Mouse (Mus musculus) hindbrain, embryonic 13.5 days (tissue): Measurements from ENCODE around the gene Cstf1. TPM values are rescaled to one million over a fixed set of nuclear protein-coding genes. Genes with fewer than 3 reads are reported as not detected.

ENCODE experiments used
- ATAC-seq: fragments of 200-750 bp; cut with Nextera tagmentation; 2 replicates; pipeline ENCODE4 v1.8.0; 2017; ENCODE audit warnings: moderate TSS enrichment; ENCODE audit not compliant: low FRiP score
- H3K27ac ChIP-seq: fragments of 300-500 bp; sonication (generic); 2 replicates; pipeline ENCODE4 v1.5.1; 2015; ENCODE audit warnings: inconsistent platforms, mild to moderate bottlenecking, moderate library complexity
- H3K27me3 ChIP-seq: fragments of 300-500 bp; sonication (generic); 2 replicates; pipeline ENCODE4 v1.6.1; 2015; ENCODE audit warnings: mild to moderate bottlenecking, inconsistent platforms
- H3K36me3 ChIP-seq: fragments of 300-500 bp; sonication (generic); 2 replicates; pipeline ENCODE4 v1.6.1; 2015; ENCODE audit warnings: mild to moderate bottlenecking, inconsistent platforms
- H3K4me1 ChIP-seq: fragments of 300-500 bp; sonication (generic); replicated peaks from 2 replicates; pipeline ENCODE4 v1.6.1; 2015; ENCODE audit warnings: inconsistent platforms
- H3K4me2 ChIP-seq: fragments of 300-500 bp; sonication (generic); 2 replicates; pipeline ENCODE4 v1.6.1; 2015; ENCODE audit warnings: inconsistent platforms, mild to moderate bottlenecking, moderate library complexity
- H3K4me3 ChIP-seq: fragments of 300-500 bp; sonication (generic); 2 replicates; pipeline ENCODE4 v1.5.1; 2015; ENCODE audit warnings: mild to moderate bottlenecking, inconsistent platforms
- H3K9ac ChIP-seq: fragments of 300-500 bp; sonication (generic); 2 replicates; pipeline ENCODE4 v1.6.1; 2015; ENCODE audit warnings: mild to moderate bottlenecking, inconsistent platforms
- H3K9me3 ChIP-seq: fragments of 300-500 bp; sonication (generic); 2 replicates; pipeline ENCODE4 v1.6.1; 2016; ENCODE audit warnings: inconsistent platforms
- WGBS: fragments of 180-500 bp; shearing (Covaris S2); methylation state at CpG from one replicate; pipeline ENCODE4 v1.1.7; 2015; 5-methylcytosine and 5-hydroxymethylcytosine counted together
- polyA plus RNA-seq: library from polyadenylated mRNA; unstranded; fragments of >200 nt; fragmentation: Nextera tagmentation; extraction: Ambion mirVana; gene quantifications from 2 replicates; pipeline ENCODE4 v1.2.1, GENCODE M21; 2015

Cstf1 gene
- polyA plus RNA-seq: 25.2 and 27.1 TPM in 2 replicates

DNA sequence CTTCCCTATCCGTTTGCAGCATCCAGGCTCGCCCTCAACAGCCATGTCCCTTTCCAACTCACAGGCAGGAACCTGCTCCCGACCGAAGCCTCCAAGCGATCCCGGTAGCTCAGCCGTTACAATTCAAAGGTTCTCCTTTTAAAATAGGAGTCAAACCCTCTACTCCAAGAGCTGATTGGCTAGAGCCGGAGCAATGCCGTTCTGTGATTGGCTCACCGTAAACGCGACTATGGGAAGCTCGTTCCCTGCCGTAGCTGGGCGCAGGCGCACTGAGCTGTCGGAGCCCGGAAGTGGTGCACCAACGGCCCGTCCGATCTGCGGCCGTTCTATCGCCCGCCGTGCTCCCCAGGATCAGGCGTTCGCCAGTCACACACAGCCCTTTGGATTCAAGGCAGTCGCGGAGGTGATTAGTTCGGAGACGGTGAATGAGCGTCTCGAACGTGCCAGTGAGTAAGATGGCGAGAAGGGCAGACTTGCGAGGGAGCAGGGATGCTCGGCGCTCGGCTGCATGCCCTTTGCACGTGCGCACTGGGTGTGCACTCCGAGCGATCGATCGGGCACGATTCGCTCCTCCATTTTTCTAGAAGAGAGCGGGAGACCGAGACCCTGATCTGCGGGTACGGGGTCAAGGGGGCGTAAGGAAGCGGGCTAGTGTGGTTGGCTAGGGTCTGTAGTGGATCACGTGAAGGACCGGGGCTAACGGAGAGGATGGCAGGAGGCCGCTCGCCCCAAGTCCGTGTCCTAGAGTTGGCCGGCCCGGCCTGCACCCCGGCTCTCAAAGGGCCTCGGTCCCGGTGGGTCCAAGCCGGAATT is at the start of gene Cstf1, which contains the start of gene Aurka:
Gene Cstf1 (plus strand): TSS at position 271 of the 813 bp plus-strand sequence.
Gene Aurka (minus strand): TSS at position 125 of the 813 bp plus-strand sequence.
- peak; percentile 99 for ATAC-seq
- peak within 1 kb of the TSS; percentile 91 for H3K4me2 ChIP-seq
- under 1% methylated on average over 66 of the region's 66 CpGs for WGBS
- peaks cover 24% of the 10 kb centered on the region for H3K4me1 ChIP-seq
- peak within 1 kb of the TSS; percentile 93 for H3K9ac ChIP-seq
- no peaks in the 10 kb centered on the region for H3K27me3 ChIP-seq
- H3K9me3 ChIP-seq: no peaks in the 10 kb centered on the region
- peak within 1 kb of the TSS; percentile 85 for H3K27ac ChIP-seq
- peak within 1 kb of the TSS; percentile 97 for H3K4me3 ChIP-seq
- peaks cover 32% of the 10 kb centered on the region for H3K36me3 ChIP-seq

DNA sequence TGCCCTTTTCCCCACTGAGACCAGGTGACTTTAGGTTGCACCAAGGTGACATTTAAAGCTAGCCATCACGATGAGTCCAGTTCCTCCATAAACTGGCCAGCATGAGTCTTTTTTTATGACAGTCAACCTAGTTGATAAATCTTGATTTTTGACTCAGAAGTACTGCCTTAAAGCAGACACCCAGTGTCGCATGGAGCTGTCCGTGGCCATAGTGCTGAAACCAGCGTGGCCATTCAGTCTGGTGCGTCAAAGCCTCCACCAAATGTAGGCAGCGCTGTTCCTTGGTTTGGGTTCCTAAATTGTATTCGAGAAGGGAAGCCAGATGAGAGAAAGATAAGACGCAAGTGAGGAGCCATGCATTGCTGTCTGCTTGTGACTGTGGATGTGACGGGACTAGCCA is 49.6 kb upstream of the Cstf1 start:
- Histone ChIP-seq H3K9me3 (no peaks in the 10 kb centered on the region), H3K4me1 (peaks cover 4% of the 10 kb centered on the region; the same call in 1 of the 2 replicates), H3K9ac (no peak overlapping the region), H3K27me3 (0 out of 2 replicates have a peak, but pooled peaks cover 7% of the 10 kb centered on the region), H3K4me3 (no peak overlapping the region), H3K4me2 (no peak overlapping the region), H3K36me3 (no peaks in the 10 kb centered on the region), H3K27ac (no peak overlapping the region)
- ATAC-seq: no peak
- WGBS: 21% methylated on average over 9 of the region's 9 CpGs

DNA sequence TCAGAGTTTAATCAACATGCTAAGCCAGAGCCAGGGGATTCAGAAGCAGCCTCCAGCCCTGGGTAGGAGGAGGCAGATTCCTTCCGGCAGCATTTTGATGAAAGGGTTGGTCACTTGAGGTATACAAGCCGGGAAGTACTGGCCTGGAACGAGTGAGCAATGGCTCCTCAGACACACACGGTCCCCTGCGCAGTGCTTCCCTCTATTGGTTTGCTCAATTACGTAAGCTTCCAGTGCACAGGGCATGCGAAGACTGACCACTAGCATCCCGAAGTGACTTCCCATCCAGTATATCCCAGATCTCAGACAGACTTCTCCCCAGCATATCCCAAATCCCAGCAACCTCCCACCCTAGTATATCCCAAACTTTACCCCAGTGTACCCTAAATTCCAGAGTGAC is 42.2 kb upstream of the Cstf1 start:
- H3K9ac ChIP-seq: no peak overlapping the region
- H3K4me2 ChIP-seq: no peak overlapping the region
- no peak for ATAC-seq
- H3K4me1 ChIP-seq: peaks cover 8% of the 10 kb centered on the region
- WGBS: 50% methylated on average over 8 of the region's 8 CpGs
- no peaks in the 10 kb centered on the region for H3K36me3 ChIP-seq
- peaks cover 33% of the 10 kb centered on the region for H3K27me3 ChIP-seq
- H3K4me3 ChIP-seq: no peak overlapping the region
- no peaks in the 10 kb centered on the region for H3K9me3 ChIP-seq
- H3K27ac ChIP-seq: no peak overlapping the region

DNA sequence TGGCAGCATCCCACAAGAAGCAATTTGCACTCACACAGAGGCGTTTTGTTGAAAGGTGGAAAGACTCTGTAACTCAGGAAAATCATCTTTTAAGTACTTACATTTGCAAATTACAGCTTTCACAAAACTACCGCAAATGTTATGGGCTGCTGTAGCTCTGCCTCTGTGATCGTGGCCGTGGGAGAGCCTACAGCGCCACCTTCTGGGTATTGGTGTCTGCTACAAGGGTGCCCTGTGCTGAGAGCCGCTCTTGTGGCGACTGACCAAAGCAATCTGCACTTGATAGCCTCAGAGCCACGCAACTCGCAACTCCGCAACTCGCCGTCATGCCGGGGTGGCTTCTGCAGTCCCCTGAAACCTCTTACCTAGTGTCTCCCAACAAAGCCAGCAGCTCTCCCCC is 41.3 kb upstream of the Cstf1 start:
- no peak overlapping the region for H3K27ac ChIP-seq
- peaks cover 36% of the 10 kb centered on the region for H3K27me3 ChIP-seq
- no peaks in the 10 kb centered on the region for H3K9me3 ChIP-seq
- H3K36me3 ChIP-seq: no peaks in the 10 kb centered on the region
- 0 out of 2 replicates have a peak, but pooled peaks have one; percentile 78 for ATAC-seq
- no peak overlapping the region for H3K4me3 ChIP-seq
- H3K4me1 ChIP-seq: peaks cover 8% of the 10 kb centered on the region
- 10% methylated on average over 13 of the region's 13 CpGs for WGBS
- peak overlapping the region; percentile 60; the same call in 1 of the 2 replicates for H3K9ac ChIP-seq
- peak overlapping the region; percentile 49 for H3K4me2 ChIP-seq

DNA sequence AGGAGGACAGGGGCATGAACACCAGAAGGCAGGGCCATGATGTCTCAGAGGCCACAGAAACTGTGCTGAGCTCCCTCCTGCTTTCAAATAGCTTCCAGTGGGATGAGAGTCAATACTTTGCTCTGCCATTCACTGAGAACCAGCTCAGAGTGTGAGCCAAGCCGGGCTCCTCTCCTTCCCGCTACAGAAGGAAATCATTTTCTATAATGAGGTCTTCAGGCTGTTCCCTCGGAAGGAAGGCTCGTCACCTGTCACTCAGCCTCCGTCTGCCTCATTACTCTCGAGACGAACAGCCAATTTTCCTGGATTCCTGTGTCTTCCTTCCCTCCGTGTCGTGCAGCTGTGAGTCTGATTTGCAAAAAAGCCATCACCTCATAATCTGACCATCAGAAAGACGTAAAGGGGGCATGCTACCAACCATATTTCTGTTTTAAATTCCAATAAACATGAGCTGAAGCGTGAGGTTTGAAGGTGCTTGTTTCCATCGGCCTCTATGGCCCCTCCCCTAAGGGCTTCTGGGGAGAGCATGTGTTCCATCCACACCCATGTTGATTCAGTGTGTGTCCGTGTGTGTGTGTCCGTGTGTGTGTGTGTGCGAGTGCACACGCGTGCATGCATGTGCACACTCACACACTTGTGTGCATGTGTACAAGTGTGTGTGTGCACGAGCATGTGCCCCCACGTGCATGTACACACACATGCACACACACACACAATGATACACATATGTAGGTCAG is 32.1 kb upstream of the Cstf1 start:
- no peak overlapping the region for H3K4me3 ChIP-seq
- no peak overlapping the region for H3K9ac ChIP-seq
- H3K4me1 ChIP-seq: peaks cover 19% of the 10 kb centered on the region
- H3K4me2 ChIP-seq: no peak overlapping the region
- no peak for ATAC-seq
- H3K36me3 ChIP-seq: no peaks in the 10 kb centered on the region
- WGBS: 68% methylated on average over 19 of the region's 19 CpGs
- 0 out of 2 replicates have a peak, but pooled peaks cover 3% of the 10 kb centered on the region for H3K27me3 ChIP-seq
- H3K27ac ChIP-seq: peak overlapping the region; percentile 61
- no peaks in the 10 kb centered on the region for H3K9me3 ChIP-seq

DNA sequence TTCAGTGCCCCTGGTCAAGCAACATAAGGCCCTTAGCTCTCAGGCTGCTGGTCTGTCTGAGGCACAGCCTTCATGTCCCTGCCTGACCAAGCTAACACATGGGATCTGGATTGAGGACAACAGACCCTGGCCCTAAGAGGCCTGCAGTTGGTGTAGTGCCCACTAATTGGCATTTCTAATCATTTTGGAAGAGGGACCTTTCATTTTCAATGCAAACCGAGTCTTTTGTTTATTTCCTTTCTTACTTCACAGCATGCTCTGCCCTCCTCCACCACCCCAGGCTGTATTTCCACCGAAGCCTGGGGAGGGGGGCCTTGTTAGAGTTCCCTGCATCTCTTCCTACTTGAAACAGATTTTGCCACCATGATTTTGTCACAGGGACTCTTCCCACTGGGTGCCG is 29.5 kb upstream of the Cstf1 start:
- no peak overlapping the region for H3K4me3 ChIP-seq
- no peaks in the 10 kb centered on the region for H3K36me3 ChIP-seq
- H3K4me2 ChIP-seq: no peak overlapping the region
- peaks cover 25% of the 10 kb centered on the region for H3K4me1 ChIP-seq
- no peaks in the 10 kb centered on the region for H3K9me3 ChIP-seq
- no peak overlapping the region for H3K27ac ChIP-seq
- 31% methylated on average over 3 of the region's 3 CpGs for WGBS
- H3K27me3 ChIP-seq: no peaks in the 10 kb centered on the region
- no peak for ATAC-seq
- no peak overlapping the region for H3K9ac ChIP-seq

DNA sequence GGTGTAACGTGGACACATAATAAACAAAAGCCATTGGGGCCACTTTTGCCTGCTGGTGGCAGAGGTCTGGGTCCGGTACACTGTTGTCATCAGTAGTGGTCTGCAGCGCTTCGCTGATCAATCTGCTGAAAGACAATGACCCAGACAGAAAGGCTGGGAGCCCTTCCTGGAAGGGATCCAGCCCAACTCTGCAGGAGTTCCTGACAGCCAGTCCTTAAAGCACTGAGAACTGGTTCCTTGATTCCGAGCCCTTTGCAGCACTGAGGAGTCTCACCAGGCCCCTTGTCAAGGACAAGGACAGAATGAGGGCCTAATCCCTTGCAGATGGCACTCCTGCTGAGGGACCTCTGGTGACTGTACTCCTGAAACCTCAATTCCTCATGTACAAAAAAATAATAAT is 28.9 kb upstream of the Cstf1 start:
- Histone ChIP-seq H3K27me3 (no peaks in the 10 kb centered on the region), H3K36me3 (no peaks in the 10 kb centered on the region), H3K27ac (no peak overlapping the region), H3K4me3 (no peak overlapping the region), H3K9me3 (no peaks in the 10 kb centered on the region), H3K4me2 (no peak overlapping the region), H3K4me1 (peaks cover 29% of the 10 kb centered on the region), H3K9ac (no peak overlapping the region)
- no peak for ATAC-seq
- 26% methylated on average over 5 of the region's 5 CpGs for WGBS

DNA sequence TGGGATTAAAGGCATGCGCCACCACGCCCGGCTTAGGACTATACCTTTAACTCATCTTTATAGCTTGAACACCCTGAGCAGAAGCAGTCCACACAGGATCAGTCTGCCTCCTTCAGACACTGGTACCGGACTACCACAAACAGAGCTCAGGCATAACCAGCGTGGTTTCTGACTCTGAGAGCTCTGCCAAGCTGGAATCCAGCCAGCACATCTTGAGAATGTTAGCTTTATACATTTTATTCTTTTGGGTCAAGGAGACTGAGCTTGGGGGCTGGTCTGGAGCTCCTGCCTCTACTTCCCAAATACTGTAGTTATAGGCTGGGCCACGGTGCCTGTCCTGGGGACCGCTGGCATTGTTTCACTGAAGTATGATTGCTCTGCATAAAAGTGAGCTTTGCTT is 26.7 kb upstream of the Cstf1 start:
- Histone ChIP-seq H3K27ac (no peak overlapping the region), H3K36me3 (no peaks in the 10 kb centered on the region), H3K27me3 (no peaks in the 10 kb centered on the region), H3K4me3 (no peak overlapping the region), H3K4me2 (no peak overlapping the region), H3K9me3 (no peaks in the 10 kb centered on the region), H3K9ac (no peak overlapping the region), H3K4me1 (peaks cover 40% of the 10 kb centered on the region)
- WGBS: 89% methylated on average over 7 of the region's 7 CpGs
- no peak for ATAC-seq

DNA sequence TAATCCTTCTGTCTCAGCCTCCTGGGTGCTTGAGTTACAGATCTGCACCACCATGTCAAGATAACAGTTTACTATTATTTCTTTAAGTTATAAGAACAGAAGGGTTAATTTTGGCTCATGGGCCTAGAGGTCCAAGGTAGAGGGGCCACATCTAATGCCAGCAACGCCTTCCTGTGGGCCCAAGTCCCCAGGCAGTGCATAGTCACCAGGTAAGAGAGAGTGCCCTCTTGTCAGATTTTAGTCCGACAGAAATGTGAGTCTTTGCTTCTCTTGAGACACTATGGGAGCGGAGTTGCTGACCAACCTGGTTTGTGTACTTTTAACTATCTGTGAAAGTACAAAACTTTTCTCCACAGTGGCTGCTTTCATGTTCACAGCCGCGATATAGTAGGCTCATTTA is 25.8 kb upstream of the Cstf1 start:
- H3K27me3 ChIP-seq: no peaks in the 10 kb centered on the region
- H3K9me3 ChIP-seq: no peaks in the 10 kb centered on the region
- H3K4me1 ChIP-seq: peaks cover 49% of the 10 kb centered on the region
- H3K4me2 ChIP-seq: peak overlapping the region; percentile 98
- H3K9ac ChIP-seq: no peak overlapping the region
- WGBS: 38% methylated on average over 5 of the region's 5 CpGs
- H3K4me3 ChIP-seq: peak overlapping the region; percentile 63
- no peaks in the 10 kb centered on the region for H3K36me3 ChIP-seq
- 0 out of 2 replicates have a peak, but pooled peaks have one; percentile 3 for ATAC-seq
- peak overlapping the region; percentile 71; the same call in 1 of the 2 replicates for H3K27ac ChIP-seq

DNA sequence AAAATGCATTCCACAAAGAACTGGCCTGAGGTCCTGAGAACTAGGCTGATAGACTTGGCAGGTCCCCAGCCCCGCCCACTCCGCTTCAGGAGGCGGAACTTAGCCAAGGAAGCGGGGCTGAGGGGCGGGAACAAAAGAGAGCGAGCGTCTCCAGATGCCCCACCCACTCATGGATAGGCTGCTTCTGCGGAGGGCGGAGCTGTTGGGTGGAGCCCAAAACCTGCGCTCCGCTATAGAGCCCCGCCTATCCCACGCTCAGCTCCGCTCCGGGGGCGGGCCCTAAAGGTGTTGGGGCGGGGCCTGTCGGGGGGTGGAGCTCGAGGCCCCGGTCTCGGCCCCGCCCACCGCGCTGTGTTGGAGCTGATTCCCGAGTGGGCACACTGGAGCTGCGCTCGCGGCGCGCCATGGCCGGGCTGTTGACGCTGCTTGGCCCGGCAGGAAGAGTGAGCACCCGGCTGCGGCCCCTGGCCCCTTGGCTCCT is 25.2 kb upstream of the Cstf1 start, which contains the start of gene Fam210b:
Gene Fam210b (plus strand): TSS at position 308 of the 481 bp plus-strand sequence.
- Histone ChIP-seq H3K36me3 (no peaks in the 10 kb centered on the region), H3K9ac (peak within 1 kb of the TSS; percentile 83), H3K9me3 (no peaks in the 10 kb centered on the region), H3K4me1 (peaks cover 52% of the 10 kb centered on the region), H3K27me3 (no peaks in the 10 kb centered on the region), H3K4me2 (peak within 1 kb of the TSS; percentile 98), H3K4me3 (peak within 1 kb of the TSS; percentile 63), H3K27ac (peak within 1 kb of the TSS; percentile 71)
- WGBS: under 1% methylated on average over 35 of the region's 35 CpGs
- ATAC-seq: peak; percentile 95

DNA sequence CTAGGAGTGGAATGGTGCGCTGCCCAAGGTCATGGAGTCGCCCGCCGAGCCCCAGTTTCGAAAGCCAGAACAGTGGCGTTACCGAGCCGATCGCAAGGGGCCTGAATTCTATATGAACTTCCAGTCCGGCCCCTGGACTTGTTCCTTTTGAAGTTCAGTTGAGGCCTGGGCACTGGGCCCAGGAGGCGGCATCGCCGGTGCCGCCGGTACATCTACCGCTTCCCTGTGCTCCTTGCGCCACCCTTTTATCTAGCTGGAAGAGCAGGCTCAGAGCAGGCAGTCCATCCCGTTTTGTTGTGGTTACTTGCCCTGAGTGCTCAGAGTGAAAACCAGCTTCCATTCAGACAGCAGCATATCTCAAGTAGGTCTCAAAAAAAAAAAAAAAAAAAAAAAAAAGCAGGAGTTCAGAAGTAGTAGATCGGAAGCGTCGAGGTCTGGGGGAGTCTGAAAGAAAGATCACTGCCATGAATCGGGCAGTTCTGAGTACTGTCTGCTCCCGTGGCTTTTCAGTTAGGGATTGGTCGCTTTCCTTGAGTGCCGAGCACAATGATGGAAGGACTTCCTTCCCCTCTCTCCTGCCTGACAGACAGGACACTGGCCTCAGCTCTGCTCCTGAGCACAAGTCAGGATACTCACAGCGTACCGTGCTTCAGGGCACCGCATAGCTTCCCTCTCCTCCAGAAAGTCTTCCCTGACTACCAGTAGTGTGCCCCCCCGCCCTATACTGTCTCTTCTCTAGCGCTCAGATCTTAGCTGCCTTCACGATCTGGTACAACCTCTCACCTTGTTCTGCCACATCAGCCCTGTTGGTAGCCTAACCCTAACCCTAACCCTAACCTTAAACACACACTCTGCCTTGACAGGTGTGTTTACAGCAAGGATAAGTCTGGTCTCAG is 24.2 kb upstream of the Cstf1 start:
- Histone ChIP-seq H3K27me3 (no peaks in the 10 kb centered on the region), H3K9ac (peak overlapping the region; percentile 83), H3K4me2 (peak overlapping the region; percentile 98), H3K9me3 (no peaks in the 10 kb centered on the region), H3K4me1 (peaks cover 48% of the 10 kb centered on the region), H3K27ac (peak overlapping the region; percentile 71), H3K36me3 (no peaks in the 10 kb centered on the region), H3K4me3 (peak overlapping the region; percentile 63)
- WGBS: 12% methylated on average over 31 of the region's 31 CpGs
- peak; percentile 0; the same call in 1 of the 2 replicates for ATAC-seq
